Mouse (Mus musculus): ENCODE results near the gene Pstpip1. TPM values are rescaled to one million over a fixed set of nuclear protein-coding genes. Genes with fewer than 3 reads are reported as not detected.

The Pstpip1 gene
- total and polyA plus RNA-seq, 3 experiments = 8.1 to 32.0 (median 15.6) TPM

DNA sequence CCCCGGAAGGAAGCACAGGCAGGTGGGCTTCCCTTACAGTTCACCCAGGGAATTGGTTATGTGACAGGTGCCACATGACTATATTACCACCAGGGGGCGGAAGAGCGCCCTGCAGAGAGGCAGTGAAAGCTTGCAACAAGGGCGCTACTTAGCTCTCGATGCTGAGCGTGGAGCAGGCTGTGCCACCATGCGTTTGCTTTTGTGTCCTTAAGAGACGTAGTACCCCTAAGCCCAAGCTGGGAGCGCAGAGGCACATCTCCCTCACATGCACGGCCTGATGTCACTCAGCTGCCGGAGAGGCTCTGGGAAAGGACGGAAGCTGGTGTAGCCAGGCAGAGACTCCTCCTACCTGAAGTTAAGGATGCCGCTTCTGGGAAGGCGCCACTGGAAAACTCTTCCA, 28.8 kb downstream of the Pstpip1 start (continued):
- TF ChIP-seq MXI1 (IDR thresholded peaks at IDR 0.05; ENCODE audit: low read depth, low read length) (0 out of 2 replicates have a peak, but pooled peaks have one; percentile 35), TCF12 (IDR thresholded peaks at IDR 0.05; ENCODE audit: low read depth, low read length) (peak; percentile 61; the same call in 1 of the 2 replicates), RCOR1 (conservative IDR thresholded peaks at IDR 0.05; ENCODE audit: low read depth, low read length) (no peak), HCFC1 (IDR thresholded peaks at IDR 0.05; ENCODE audit: low read depth, low read length) (0 out of 2 replicates have a peak, but pooled peaks have one; percentile 18), USF1 (IDR thresholded peaks at IDR 0.05; ENCODE audit: low read depth, low read length) (peak; percentile 37; the same call in 1 of the 2 replicates), MEF2A (IDR thresholded peaks at IDR 0.05; ENCODE audit: borderline replicate concordance, low read depth, low read length) (peak; percentile 39; the same call in 1 of the 2 replicates), CTCF (conservative IDR thresholded peaks at IDR 0.05 in 1 of 2, IDR thresholded peaks at IDR 0.05 in 1 of 2; ENCODE audit: low read depth in 2 of 2, low read length in 2 of 2) (peak; percentile 91 to 94), ETS1 (conservative IDR thresholded peaks at IDR 0.05; ENCODE audit: low read depth, low read length) (no peak)

DNA sequence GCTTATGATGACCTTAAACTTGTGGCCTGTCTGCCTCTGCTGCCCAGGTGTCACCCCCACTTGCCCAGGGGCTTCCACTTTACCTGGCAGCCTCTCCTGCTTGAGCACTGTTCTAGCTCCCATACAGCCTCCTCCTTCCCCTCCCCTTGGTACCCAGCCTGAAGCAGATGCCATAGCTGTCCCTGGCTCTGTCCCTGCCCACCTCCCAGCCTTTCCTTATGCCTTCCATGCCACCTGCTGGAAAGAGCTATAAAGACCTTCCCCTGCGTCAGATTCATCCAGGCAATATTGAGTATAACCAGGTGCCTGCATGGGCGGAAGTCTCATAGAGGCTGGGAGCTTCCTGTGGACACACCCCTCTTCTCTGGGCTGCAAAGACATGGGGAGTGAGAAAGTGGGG, 29.9 kb downstream of the Pstpip1 start:
- no peak for DNase-seq (ENCODE audit: extremely low read depth)
- in situ Hi-C loops (cut with MboI; ENCODE audit: low pct_ligation_motif_present, low pct_unique_long_range_greater_than_20kb, low sequenced_read_pairs) = no loop called here
- no peaks in the 10 kb centered on the region for H3K79me2 ChIP-seq (replicated peaks; ENCODE audit: control insufficient read depth, extremely low read depth, insufficient read depth, poor library complexity, severe bottlenecking)
- no peak overlapping the region for H3K4me2 ChIP-seq (ENCODE audit: insufficient read depth, low read depth, poor library complexity, severe bottlenecking)
- no peak overlapping the region for H3K4me3 ChIP-seq (replicated peaks in 1 of 3; ENCODE audit: low read depth in 2 of 3, low read length in 2 of 3, poor library complexity in 1 of 3)
- no peaks in the 10 kb centered on the region for H3K27me3 ChIP-seq (replicated peaks)
- TF ChIP-seq MXI1 (IDR thresholded peaks at IDR 0.05; ENCODE audit: low read depth, low read length) (no peak), CTCF (conservative IDR thresholded peaks at IDR 0.05 in 1 of 2, IDR thresholded peaks at IDR 0.05 in 1 of 2; ENCODE audit: low read depth in 2 of 2, low read length in 2 of 2) (peak in 1 of 2 experiments; percentile 30; a peak in 1 of 4 replicates)
- no peak overlapping the region for H3K27ac ChIP-seq (ENCODE audit: insufficient read depth, low read depth)
- peaks cover 3 to 96% of the 10 kb centered on the region in 2 experiments for H3K36me3 ChIP-seq (replicated peaks in 1 of 2; ENCODE audit: control insufficient read depth in 1 of 2, insufficient read depth in 1 of 2, low read length in 1 of 2)
- H3K4me1 ChIP-seq (ENCODE audit: control insufficient read depth in 1 of 2, insufficient read depth in 2 of 2) = peaks cover 5 to 28% of the 10 kb centered on the region in 2 experiments
- dilution Hi-C loops (cut with MboI; ENCODE audit: extremely low pct_ligation_motif_present, extremely low pct_unique_long_range_greater_than_20kb, low sequenced_read_pairs) = no loop called here
- H3K9ac ChIP-seq (ENCODE audit: insufficient read depth, low read depth) = no peak overlapping the region
- H3K9me3 ChIP-seq (replicated peaks; ENCODE audit: low read length) = peaks cover 13% of the 10 kb centered on the region

DNA sequence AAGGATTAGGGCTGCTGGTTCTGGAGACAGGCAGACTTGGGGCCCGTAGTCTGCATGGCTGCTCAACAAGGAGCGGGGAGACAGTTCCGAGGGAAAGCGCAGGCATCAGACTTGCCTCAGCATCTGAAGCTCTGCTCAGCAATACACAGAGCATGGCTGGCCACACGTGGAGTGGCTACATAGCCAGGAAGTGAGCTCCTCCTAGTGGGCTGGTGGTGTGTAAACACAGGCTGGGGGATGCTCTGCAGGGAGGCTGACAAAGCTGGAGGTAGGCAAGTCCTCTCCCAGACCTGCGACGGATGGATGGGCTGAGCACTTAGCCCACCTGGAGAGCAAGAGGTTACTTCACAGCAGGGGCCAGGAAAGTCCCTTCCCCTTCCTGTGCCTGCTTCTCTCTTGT, 31.3 kb downstream of the Pstpip1 start:
- Histone ChIP-seq H3K4me1 (ENCODE audit: control insufficient read depth in 1 of 2, insufficient read depth in 2 of 2) (peaks cover 5 to 34% of the 10 kb centered on the region in 2 experiments), H3K79me2 (replicated peaks; ENCODE audit: control insufficient read depth, extremely low read depth, insufficient read depth, poor library complexity, severe bottlenecking) (no peaks in the 10 kb centered on the region), H3K27ac (ENCODE audit: insufficient read depth, low read depth) (no peak overlapping the region), H3K9ac (ENCODE audit: insufficient read depth, low read depth) (no peak overlapping the region), H3K9me3 (replicated peaks; ENCODE audit: low read length) (peaks cover 3% of the 10 kb centered on the region), H3K36me3 (replicated peaks in 1 of 2; ENCODE audit: control insufficient read depth in 1 of 2, insufficient read depth in 1 of 2, low read length in 1 of 2) (peaks cover 0 to 96% of the 10 kb centered on the region in 2 experiments), H3K4me2 (ENCODE audit: insufficient read depth, low read depth, poor library complexity, severe bottlenecking) (no peak overlapping the region), H3K27me3 (replicated peaks) (no peaks in the 10 kb centered on the region), H3K4me3 (replicated peaks in 1 of 3; ENCODE audit: low read depth in 2 of 3, low read length in 2 of 3, poor library complexity in 1 of 3) (no peak overlapping the region)
- TF ChIP-seq TCF12 (IDR thresholded peaks at IDR 0.05; ENCODE audit: low read depth, low read length) (no peak), ETS1 (conservative IDR thresholded peaks at IDR 0.05; ENCODE audit: low read depth, low read length) (no peak), PAX5 (IDR thresholded peaks at IDR 0.05; ENCODE audit: low read length) (no peak), RAD21 (IDR thresholded peaks at IDR 0.05; ENCODE audit: low read depth, low read length) (peak; percentile 84), UBTF (IDR thresholded peaks at IDR 0.05; ENCODE audit: low read depth, low read length) (no peak), JUND (conservative IDR thresholded peaks at IDR 0.05; ENCODE audit: low read depth, low read length) (no peak), CTCF (conservative IDR thresholded peaks at IDR 0.05 in 1 of 2, IDR thresholded peaks at IDR 0.05 in 1 of 2; ENCODE audit: low read depth in 2 of 2, low read length in 2 of 2) (peak in 1 of 2 experiments; percentile 82; a peak in 2 of 4 replicates), MYC (IDR thresholded peaks at IDR 0.05; ENCODE audit: low read depth, low read length) (peak; percentile 98), IRF4 (IDR thresholded peaks at IDR 0.05; ENCODE audit: low read depth, low read length) (no peak), ZKSCAN1 (IDR thresholded peaks at IDR 0.05; ENCODE audit: borderline replicate concordance, low read depth, low read length) (no peak), ELF1 (IDR thresholded peaks at IDR 0.05; ENCODE audit: low read depth, low read length) (no peak), E2F4 (IDR thresholded peaks at IDR 0.05; ENCODE audit: insufficient replicate concordance, low read depth, low read length) (no peak), RCOR1 (conservative IDR thresholded peaks at IDR 0.05; ENCODE audit: low read depth, low read length) (no peak), CHD2 (IDR thresholded peaks at IDR 0.05; ENCODE audit: low read length) (no peak), SMC3 (IDR thresholded peaks at IDR 0.05; ENCODE audit: low read depth, low read length) (peak; percentile 81), MXI1 (IDR thresholded peaks at IDR 0.05; ENCODE audit: low read depth, low read length) (peak; percentile 68; the same call in 1 of the 2 replicates), TBP (conservative IDR thresholded peaks at IDR 0.05; ENCODE audit: low read depth, low read length) (no peak), MAX (IDR thresholded peaks at IDR 0.05; ENCODE audit: low read length) (peak; percentile 95)
- dilution Hi-C loops (cut with MboI; ENCODE audit: extremely low pct_ligation_motif_present, extremely low pct_unique_long_range_greater_than_20kb, low sequenced_read_pairs) (no loop called here), in situ Hi-C loops (cut with MboI; ENCODE audit: low pct_ligation_motif_present, low pct_unique_long_range_greater_than_20kb, low sequenced_read_pairs) (no loop called here)
- DNase-seq (ENCODE audit: extremely low read depth) = no peak
